Mouse (Mus musculus) adrenal gland, postnatal 0 days (tissue): ENCODE measurements around the gene Isy1. TPM values are rescaled to one million over a fixed set of nuclear protein-coding genes. Genes with fewer than 3 reads are reported as not detected.

Experiments
- polyA plus RNA-seq: library from polyadenylated mRNA; unstranded; fragments of >200 nt; fragmentation: Nextera tagmentation; extraction: Ambion mirVana; gene quantifications from 2 replicates; pipeline ENCODE4 v1.2.1, GENCODE M21; 2015

Isy1 gene
- 29.0 and 34.7 TPM in 2 replicates for polyA plus RNA-seq

DNA sequence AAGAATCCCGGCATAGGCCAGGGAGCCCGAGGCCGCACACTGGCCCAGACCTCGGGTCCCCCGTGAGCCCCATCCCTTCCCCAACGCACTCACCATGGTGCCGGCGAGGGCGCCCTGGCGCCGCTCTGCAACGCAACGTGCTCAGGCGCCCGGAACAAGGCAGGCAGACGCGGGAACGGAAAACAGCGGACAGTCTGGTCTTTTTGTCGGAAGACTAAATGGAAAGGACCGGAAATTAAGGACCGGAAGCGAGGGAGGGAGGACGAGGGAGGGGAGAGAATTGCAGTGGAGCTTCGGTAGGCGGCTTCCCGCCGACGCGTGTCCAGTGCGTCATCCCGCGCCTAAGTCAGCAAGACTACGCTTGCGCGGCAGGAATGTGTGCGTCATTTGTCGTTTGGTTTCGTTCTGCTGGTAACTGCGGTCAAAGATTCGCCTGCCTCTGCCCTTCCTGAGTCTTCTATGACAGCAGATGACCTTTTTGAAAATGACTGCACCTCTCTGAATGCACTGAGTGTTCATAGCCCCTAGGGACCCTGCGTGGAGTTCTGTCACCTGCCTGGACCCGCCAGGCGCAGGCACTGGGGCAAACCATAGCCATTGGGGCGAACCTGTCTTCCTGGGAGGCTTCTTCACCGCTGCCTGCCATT lies at the start of gene Isy1:
Gene Isy1, minus strand, starts transcription at position 248 of the 647 bp plus-strand sequence.

DNA sequence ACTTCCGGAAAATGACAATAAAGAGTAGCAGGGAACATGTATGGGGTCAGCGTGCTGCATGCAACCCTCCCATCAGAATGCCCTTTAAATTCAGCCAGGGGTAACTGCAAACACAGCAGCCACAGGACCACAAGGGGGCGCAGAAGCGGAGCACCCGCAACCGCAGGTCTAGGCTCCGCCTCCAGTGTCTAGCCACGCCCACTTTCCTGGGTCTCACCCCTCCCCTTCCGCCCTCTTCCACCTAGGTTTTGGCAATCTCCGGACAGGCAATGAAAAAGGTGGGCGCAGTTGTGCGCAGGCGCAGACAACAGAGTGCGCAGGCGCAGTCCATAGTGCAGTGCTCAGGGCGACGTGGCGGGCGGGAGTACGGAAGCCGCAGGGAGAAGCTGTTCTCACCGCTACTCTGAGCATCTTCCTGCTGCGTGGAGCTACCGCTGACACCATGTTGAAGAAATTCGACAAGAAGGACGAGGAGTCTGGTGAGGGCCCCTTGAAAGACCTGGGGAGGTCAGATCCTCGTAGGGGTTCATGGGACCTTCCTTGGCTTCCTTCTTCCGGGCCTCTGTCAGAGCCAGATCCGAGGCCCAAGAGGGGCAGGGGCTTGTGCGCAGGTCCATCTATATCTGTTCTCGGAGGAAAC lies 49.1 kb upstream of the Isy1 start, which contains the start of gene Copg1:
Gene Copg1, plus strand, starts transcription at position 221 of the 640 bp plus-strand sequence.

DNA sequence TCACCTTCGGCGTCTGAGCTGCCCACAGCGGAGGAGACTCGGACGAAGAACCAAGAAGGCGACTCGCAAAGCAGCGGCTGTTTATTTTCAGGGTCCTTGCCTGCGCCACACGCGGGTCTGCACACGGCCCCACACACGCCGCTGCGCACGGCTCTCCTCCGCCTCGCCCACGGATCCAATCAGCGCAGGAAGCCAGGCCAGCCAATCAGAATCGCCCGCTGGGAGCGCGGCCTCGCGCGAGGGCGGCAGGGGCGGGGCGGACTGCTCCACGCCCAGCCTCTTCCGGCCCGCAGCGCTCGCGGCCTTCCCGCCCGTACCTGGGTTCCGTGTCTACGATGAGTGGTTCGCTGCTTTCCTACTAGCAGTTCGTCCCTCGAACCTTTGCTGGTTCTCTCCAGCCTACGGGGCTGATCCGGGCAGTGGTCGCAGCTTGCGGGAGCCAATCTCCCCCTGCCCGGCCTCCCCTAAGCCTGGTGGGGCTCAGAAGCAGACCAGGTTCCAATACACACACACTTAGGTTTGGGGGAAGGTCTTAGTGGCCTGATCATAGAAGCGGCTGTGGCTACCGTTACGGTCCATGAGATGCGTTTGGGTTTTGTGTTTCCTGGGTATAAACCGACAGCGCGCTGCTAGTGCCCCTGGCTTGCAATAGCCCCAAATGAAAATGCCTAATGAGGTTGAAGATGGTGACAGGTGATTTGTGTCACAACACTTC lies 12.5 kb upstream of the Isy1 start, which contains the start of gene Cnbp:
Gene Cnbp, minus strand, starts transcription at position 207 of the 715 bp plus-strand sequence.

DNA sequence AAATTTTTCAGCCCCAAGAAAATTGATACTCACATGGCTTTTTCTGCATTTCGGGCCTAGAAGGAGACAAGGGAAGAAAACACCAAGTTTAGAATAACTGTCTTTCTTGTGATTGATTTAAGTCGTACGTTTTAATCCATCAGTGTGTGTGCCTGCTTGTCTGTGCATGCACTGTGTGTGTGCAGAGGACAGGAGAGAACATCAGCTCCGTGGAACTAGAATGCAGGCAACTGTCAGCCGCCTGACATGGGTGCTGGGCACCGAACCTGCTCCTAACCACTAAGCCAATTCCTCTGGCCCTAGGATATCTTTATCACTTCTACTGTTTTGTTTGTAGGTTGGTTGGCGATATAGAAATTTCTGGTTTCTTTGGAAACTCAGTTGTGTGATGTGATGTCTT lies 2.9 kb downstream of the Isy1 start, which contains the start of gene Gm45140:
Gene Gm45140, minus strand, starts transcription at position 101 of the 400 bp plus-strand sequence.

DNA sequence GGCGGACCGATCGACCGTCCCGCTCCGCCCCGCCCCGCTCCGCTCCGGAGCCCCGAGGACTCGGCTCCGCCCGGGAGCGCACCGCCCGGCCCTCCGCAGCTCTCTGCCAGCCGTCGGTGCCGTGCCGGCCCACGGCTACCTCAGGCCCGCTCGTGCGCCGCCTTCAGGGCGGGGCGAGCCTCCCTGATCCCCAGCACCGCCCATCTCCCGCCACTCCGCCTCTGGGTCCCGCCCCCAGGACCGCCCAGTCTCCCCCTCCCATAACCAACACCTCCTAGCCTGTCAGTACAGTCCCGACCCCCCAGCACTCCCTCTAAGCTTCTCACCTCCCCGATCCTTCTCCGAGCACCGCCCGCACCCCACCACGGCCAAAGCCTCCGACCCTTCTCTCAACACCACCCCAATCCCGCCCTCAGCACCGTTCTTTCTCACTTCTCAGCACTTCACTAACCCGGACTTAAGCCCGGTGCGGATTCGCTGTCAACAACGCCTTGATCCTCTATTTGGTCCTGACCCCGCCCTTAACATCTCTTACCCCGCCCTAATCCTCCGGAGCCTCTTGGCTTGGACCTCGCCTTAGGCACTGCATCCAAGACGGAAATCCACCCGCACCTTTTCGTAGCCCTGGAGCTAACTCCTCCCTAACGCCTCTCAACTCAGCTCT lies 26.8 kb downstream of the Isy1 start, which contains the start of gene Rab43:
Gene Rab43, minus strand, starts transcription at position 490 of the 664 bp plus-strand sequence.

DNA sequence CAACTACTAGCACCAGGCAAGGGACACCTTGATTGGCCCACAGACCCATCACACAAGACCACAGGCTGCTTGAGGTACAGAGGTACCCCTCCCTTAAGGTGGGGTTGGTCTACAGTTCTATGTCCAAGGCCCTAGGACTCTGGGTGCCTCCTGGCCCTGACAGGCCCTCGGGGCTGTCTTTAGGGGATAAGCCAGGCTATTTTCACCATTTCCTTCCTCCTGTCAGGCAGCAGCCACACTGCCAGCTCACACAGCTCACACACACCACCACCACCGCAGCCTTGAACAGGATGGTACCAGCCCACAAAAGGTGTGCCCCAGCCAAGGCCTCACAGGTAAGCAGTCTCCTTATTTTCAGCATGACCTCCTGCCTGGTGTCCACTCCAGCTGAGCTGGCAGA lies 60.8 kb downstream of the Isy1 start, which contains the start of gene Gp9:
Gene Gp9, plus strand, starts transcription at position 231 of the 400 bp plus-strand sequence.

Other genes with a start within 250 kb of the Isy1 start
- gene Prokr1, start 248.1 kb downstream of the Isy1 start, polyA plus RNA-seq, result 2.0 and 2.3 TPM in 2 replicates
- 9.8 and 13.8 TPM in 2 replicates for gene Aplf, start 166.6 kb downstream of the Isy1 start, polyA plus RNA-seq
- gene Efcc1, start 107.9 kb downstream of the Isy1 start, polyA plus RNA-seq, result 0.97 and 2.3 TPM in 2 replicates
- gene Gp9, start 60.7 kb downstream of the Isy1 start, polyA plus RNA-seq, result 2.2 and 3.0 TPM in 2 replicates
- gene Rab43, start 26.6 kb downstream of the Isy1 start, polyA plus RNA-seq, result 13.7 and 15.6 TPM in 2 replicates
- gene Gm45140, start 3.0 kb downstream of the Isy1 start, polyA plus RNA-seq, result 2.2 and 2.6 TPM in 2 replicates
- gene Cnbp, start 12.3 kb upstream of the Isy1 start, polyA plus RNA-seq, result 1,034 and 1,061 TPM in 2 replicates
- gene Copg1, start 49.0 kb upstream of the Isy1 start, polyA plus RNA-seq, result 66.7 and 84.6 TPM in 2 replicates
- gene Hmces, start 75.1 kb upstream of the Isy1 start, polyA plus RNA-seq, result 21.0 and 29.1 TPM in 2 replicates
- 49.4 and 70.4 TPM in 2 replicates for gene H1fx, start 142.8 kb upstream of the Isy1 start, polyA plus RNA-seq
- gene Rab7, start 206.5 kb upstream of the Isy1 start, polyA plus RNA-seq, result 190 and 234 TPM in 2 replicates
- gene Rpn1, start 245.7 kb upstream of the Isy1 start, polyA plus RNA-seq, result 145 and 207 TPM in 2 replicates